Mouse (Mus musculus): ENCODE results near the gene Hif1an.

Gene Hif1an

DNA sequence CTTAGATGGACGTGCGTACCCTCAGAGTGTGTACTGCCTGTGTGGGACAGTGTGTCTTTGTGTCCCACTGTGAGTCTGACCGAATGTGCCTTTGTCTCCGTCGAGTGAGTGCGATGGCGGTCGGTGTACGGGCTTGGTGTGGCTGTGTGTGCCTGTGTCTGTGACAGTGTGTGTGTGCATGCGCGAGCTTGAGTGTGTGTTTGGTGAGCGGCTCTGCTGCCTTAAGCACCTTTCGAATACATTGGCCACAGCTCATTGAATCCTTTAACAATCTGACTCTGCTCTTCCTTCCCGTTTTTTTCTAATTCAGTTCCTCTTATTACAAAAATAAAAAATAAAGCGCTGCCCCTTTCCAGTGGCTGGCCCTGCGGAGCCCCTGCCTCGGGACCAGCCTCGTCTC, 28.3 kb downstream of the Hif1an start:
- Histone ChIP-seq H3K27me3 (ENCODE audit: control insufficient read depth, insufficient read depth, low read length, poor library complexity, severe bottlenecking) (no peaks in the 10 kb centered on the region), H3K36me3 (ENCODE audit: control insufficient read depth, insufficient read depth, low read length, poor library complexity, severe bottlenecking) (no peaks in the 10 kb centered on the region)
- peak; percentile 67 for DNase-seq (ENCODE audit: low read depth, low spot score)

DNA sequence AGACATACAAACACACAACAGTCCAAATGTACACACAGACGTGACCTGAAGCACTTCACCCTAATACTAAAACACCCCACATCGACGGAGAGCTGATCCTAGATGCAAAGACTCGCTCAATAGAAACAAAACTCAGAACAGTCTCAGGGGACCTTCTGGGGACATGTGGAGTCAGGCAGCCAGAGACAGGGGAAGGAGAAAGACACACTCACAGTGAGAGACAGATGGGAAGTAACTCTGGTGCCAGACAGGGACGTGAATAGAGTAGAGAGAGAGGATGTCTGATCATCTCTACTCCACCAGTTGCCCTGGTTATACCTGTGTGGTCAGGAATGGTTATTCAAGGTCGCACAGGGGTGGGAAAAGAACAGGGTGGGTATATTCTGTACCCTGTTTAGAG, 29.0 kb downstream of the Hif1an start:
- H3K27me3 ChIP-seq (ENCODE audit: control insufficient read depth, insufficient read depth, low read length, poor library complexity, severe bottlenecking), result no peaks in the 10 kb centered on the region
- peak; percentile 34 for DNase-seq (ENCODE audit: low read depth, low spot score)
- H3K36me3 ChIP-seq (ENCODE audit: control insufficient read depth, insufficient read depth, low read length, poor library complexity, severe bottlenecking), result no peaks in the 10 kb centered on the region

DNA sequence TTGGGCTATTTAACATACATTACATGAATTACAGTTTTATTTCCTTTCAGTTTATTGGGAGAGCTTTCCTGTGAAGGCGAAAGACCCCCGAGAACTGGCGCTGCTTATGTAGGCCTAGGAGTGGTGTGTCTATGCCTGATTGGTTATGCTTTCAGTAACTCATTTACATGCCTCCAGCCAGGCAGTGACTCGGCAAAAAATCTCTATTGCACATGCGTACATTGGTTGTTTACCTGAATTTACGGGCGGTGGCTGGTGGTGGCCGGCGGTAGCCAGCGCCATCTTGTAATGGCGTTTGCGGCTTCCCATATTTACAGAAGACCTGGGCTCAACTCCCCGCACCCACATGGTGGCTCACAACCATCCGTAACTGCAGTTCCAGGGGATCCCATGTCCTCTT, 31.5 kb downstream of the Hif1an start:
- Histone ChIP-seq H3K27me3 (ENCODE audit: control insufficient read depth, insufficient read depth, low read length, poor library complexity, severe bottlenecking) (no peaks in the 10 kb centered on the region), H3K36me3 (ENCODE audit: control insufficient read depth, insufficient read depth, low read length, poor library complexity, severe bottlenecking) (no peaks in the 10 kb centered on the region)
- no peak for DNase-seq (ENCODE audit: low read depth, low spot score)

DNA sequence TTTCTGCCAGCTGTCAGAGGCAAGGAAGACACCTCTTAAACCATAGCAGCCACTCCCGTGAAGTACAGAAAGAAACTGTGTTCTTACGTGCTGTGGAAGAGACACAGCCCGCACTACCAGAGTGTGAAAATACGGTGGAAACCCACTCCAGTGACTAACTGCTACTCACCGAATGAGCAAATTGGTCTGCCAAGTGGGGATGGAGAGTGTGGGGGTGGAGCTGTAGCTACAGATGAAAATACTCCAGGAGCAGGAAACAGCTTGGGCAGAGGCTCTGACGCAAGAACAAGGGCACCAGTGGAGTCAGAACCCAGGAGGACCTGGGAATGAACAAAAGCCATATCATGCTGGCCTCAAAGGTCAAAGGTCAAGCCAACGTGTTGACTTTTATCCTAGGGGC, 55.5 kb downstream of the Hif1an start:
- Histone ChIP-seq H3K36me3 (ENCODE audit: control insufficient read depth, insufficient read depth, low read length, poor library complexity, severe bottlenecking) (no peaks in the 10 kb centered on the region), H3K27me3 (ENCODE audit: control insufficient read depth, insufficient read depth, low read length, poor library complexity, severe bottlenecking) (no peaks in the 10 kb centered on the region)
- no peak for DNase-seq (ENCODE audit: low read depth, low spot score)
